Mouse (Mus musculus): ENCODE measurements around the gene Ppp1r32. TPM values are rescaled to one million over a fixed set of nuclear protein-coding genes. Genes with fewer than 3 reads are reported as not detected.

Ppp1r32 gene
- total RNA-seq, 2 experiments from 2014 or later, result 1.3 to 1.9 TPM

DNA sequence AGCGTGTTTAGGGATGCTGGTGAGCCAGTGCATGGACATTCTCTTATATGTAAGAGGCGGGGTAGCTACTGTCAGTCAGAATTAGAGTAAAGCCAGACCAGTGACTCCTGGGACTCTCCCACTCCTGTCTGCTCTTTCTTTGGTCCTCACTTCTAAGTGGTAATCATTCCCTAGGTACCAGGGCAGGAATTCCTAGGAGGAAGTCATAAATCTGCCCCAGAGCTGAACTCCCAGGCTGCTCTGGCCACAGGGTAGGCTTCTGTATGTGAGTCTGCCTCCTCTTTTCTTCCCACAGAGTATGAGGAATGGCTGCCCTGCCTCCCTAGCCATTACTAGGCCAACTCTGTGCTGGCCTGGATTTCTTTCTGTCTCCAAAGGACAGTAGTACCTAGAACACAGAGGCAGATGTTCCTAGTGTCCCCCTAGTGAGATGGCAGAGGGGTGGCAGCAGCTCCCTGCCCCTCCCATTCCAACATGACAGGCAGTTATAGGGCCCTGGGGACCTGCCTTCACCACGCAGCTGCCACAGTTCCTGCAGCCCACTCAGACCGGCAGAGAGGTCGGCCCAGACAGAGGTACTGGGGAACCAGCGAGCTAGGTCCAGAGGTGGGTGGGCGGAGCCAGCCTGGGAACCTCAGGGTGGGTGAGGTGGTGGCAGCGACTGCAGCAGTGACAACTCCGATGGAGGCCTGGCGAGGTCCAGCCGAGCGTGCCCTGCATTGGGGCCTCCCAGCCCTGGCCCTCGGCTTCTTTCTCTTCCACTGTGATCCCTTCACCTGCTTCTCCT lies 57.1 kb downstream of the Ppp1r32 start:
- DNase-seq (ENCODE audit: low spot score in 2 of 2), result no peak

- DNase-seq (ENCODE audit: low spot score in 2 of 2), result no peak
These were observed 58.0 kb downstream of the Ppp1r32 start for GRCm38 (mm10) chr19:10424751-10425150.

Other genes starting within 250 kb of the Ppp1r32 start
- gene Myrf, start 242.2 kb downstream of the Ppp1r32 start, total RNA-seq (2021), result 10 to 100 TPM; 31.9 to 33.9 TPM
- 100 to 1,000 TPM; 107 to 118 TPM for gene Dagla, start 178.1 kb downstream of the Ppp1r32 start, total RNA-seq (2021)
- 100 to 1,000 TPM; 280 to 316 TPM for gene Syt7, start 93.8 kb downstream of the Ppp1r32 start, total RNA-seq (2021)
- 10 to 100 TPM; 70.5 to 77.9 TPM for gene Lrrc10b, start 25.5 kb downstream of the Ppp1r32 start, total RNA-seq (2021)
- 10 to 100 TPM; 68.6 to 74.5 TPM for gene Cpsf7, start 42.3 kb upstream of the Ppp1r32 start, total RNA-seq (2021)
- 10 to 100 TPM; 51.3 to 55.5 TPM for gene Sdhaf2, start 43.2 kb upstream of the Ppp1r32 start, total RNA-seq (2021)
- 10 to 100 TPM; 10.6 to 10.8 TPM for gene Tmem216, start 73.3 kb upstream of the Ppp1r32 start, total RNA-seq (2021)
- gene Cyb561a3, start 94.2 kb upstream of the Ppp1r32 start, total RNA-seq (2021), result 1 to 10 TPM; 9.4 TPM
- gene Tmem138, start 94.4 kb upstream of the Ppp1r32 start, total RNA-seq (2021), result 10 to 100 TPM; 11.2 to 12.8 TPM
- gene Ddb1, start 122.4 kb upstream of the Ppp1r32 start, total RNA-seq (2021), result 100 to 1,000 TPM; 193 to 196 TPM
- gene Tkfc, start 122.7 kb upstream of the Ppp1r32 start, total RNA-seq (2021), result 10 to 100 TPM; 15.2 to 16.8 TPM
- under 1 TPM; 0.35 to 0.56 TPM for gene Vwce, start 151.3 kb upstream of the Ppp1r32 start, total RNA-seq (2021)
- gene Pga5, start 195.1 kb upstream of the Ppp1r32 start, total RNA-seq (2021), result not detected
- 10 to 100 TPM; 19.3 to 23.1 TPM for gene Vps37c, start 205.8 kb upstream of the Ppp1r32 start, total RNA-seq (2021)